Mouse (Mus musculus) cortical plate, adult 2 months (tissue): ENCODE data around the gene Igf2r. TPM values are rescaled to one million over a fixed set of nuclear protein-coding genes. Genes with fewer than 3 reads are reported as not detected.

ENCODE experiments used
- H3K27ac ChIP-seq: fragments of 200-500 bp; 2 replicates; pipeline ENCODE4 v1.5.1; 2012; ENCODE audit warnings: low read length, control low read depth, inconsistent platforms; ENCODE audit not compliant: insufficient read depth
- H3K4me1 ChIP-seq: fragments of 200-500 bp; 2 replicates; pipeline ENCODE4 v1.6.1; 2011; ENCODE audit warnings: low read length; ENCODE audit not compliant: control insufficient read depth, insufficient read depth
- H3K4me3 ChIP-seq: fragments of 200-500 bp; 2 replicates; pipeline ENCODE4 v1.5.1; 2011; ENCODE audit warnings: mild to moderate bottlenecking, low read length, control low read depth; ENCODE audit not compliant: insufficient read depth
- CTCF ChIP-seq: fragments of 200-500 bp; IDR thresholded peaks from 2 replicates; pipeline ENCODE4 v1.5.1; 2011; ENCODE audit warnings: mild to moderate bottlenecking, control low read depth, low read length; ENCODE audit not compliant: insufficient read depth; ENCODE audit errors: extremely low read depth
- POLR2A ChIP-seq: fragments of 200-500 bp; IDR thresholded peaks from 2 replicates; pipeline ENCODE4 v1.6.1; 2011; ENCODE audit warnings: mild to moderate bottlenecking, low read length, control low read depth; ENCODE audit not compliant: insufficient read depth; ENCODE audit errors: extremely low read depth
- polyA plus RNA-seq: library from polyadenylated mRNA; depleted of rRNA; stranded (reverse); fragments of >200 nt; gene quantifications from 2 replicates; pipeline ENCODE4 v1.2.3, GENCODE M21; 2012

The Igf2r gene
- polyA plus RNA-seq, 1 experiment = 10.9 TPM

- TF ChIP-seq POLR2A = no peak
- no peak for TF ChIP-seq CTCF
- no peak overlapping the region for H3K4me3 ChIP-seq
- no peaks in the 10 kb centered on the region for H3K4me1 ChIP-seq
- H3K27ac ChIP-seq = no peak overlapping the region
These were observed 30.2 kb upstream of the Igf2r start for GRCm38 (mm10) chr17:12799368-12800275.

- TF ChIP-seq POLR2A (no peak), CTCF (no peak)
- Histone ChIP-seq H3K4me1 (no peaks in the 10 kb centered on the region), H3K4me3 (no peak overlapping the region), H3K27ac (no peak overlapping the region)
These were observed 29.1 kb upstream of the Igf2r start for GRCm38 (mm10) chr17:12798571-12798970.

GRCm38 (mm10) chr17:12797427-12798029, 28.1 kb upstream of the Igf2r start:
- Histone ChIP-seq H3K27ac (no peak overlapping the region), H3K4me3 (no peak overlapping the region), H3K4me1 (no peaks in the 10 kb centered on the region)
- TF ChIP-seq POLR2A = no peak
- no peak for TF ChIP-seq CTCF

GRCm38 (mm10) chr17:12796633-12797032, 27.2 kb upstream of the Igf2r start:
- TF ChIP-seq POLR2A = no peak
- no peak for TF ChIP-seq CTCF
- no peak overlapping the region for H3K4me3 ChIP-seq

GRCm38 (mm10) chr17:12793660-12794406, 24.4 kb upstream of the Igf2r start:
- Histone ChIP-seq H3K4me1 (no peaks in the 10 kb centered on the region), H3K27ac (no peak overlapping the region), H3K4me3 (no peak overlapping the region)
- TF ChIP-seq CTCF (no peak), POLR2A (no peak)

More at GRCm38 (mm10) chr17:12796633-12797032, 27.2 kb upstream of the Igf2r start:
- no peaks in the 10 kb centered on the region for H3K4me1 ChIP-seq
- no peak overlapping the region for H3K27ac ChIP-seq

GRCm38 (mm10) chr17:12792422-12793206, 23.1 kb upstream of the Igf2r start:
- H3K4me1 ChIP-seq = no peaks in the 10 kb centered on the region
- no peak overlapping the region for H3K27ac ChIP-seq
- no peak overlapping the region for H3K4me3 ChIP-seq
- TF ChIP-seq POLR2A (no peak), CTCF (no peak)

GRCm38 (mm10) chr17:12791420-12791819, 22.0 kb upstream of the Igf2r start:
- no peak overlapping the region for H3K27ac ChIP-seq
- no peaks in the 10 kb centered on the region for H3K4me1 ChIP-seq
- H3K4me3 ChIP-seq = no peak overlapping the region
- no peak for TF ChIP-seq CTCF
- TF ChIP-seq POLR2A = no peak

GRCm38 (mm10) chr17:12791079-12791406, 21.6 kb upstream of the Igf2r start:
- Histone ChIP-seq H3K4me3 (no peak overlapping the region), H3K27ac (no peak overlapping the region)
- TF ChIP-seq CTCF = no peak
- TF ChIP-seq POLR2A = no peak

More at GRCm38 (mm10) chr17:12791079-12791406, 21.6 kb upstream of the Igf2r start:
- no peaks in the 10 kb centered on the region for H3K4me1 ChIP-seq
